Mouse (Mus musculus) heart, adult 8-10 months (tissue): ENCODE data around the gene Pls3. TPM values are rescaled to one million over a fixed set of nuclear protein-coding genes. Genes with fewer than 3 reads are reported as not detected.
"Not testable (repeated sequence)": the region's sequence is repeated elsewhere in the genome, so short reads cannot be mapped to it uniquely, and the experiment has no call there.

Experiments used
- DNase-seq: peaks from one replicate; pipeline ENCODE4 v3.0.0; 2022; ENCODE audit warnings: low spot score
- total RNA-seq, 4 experiments: library from RNA; stranded (reverse); gene quantifications; 2 replicates each; pipeline ENCODE4 v1.2.4; 2022

Pls3 gene
- total RNA-seq, 4 experiments from 2014 or later: 25.7 to 40.6 (median 38.3) TPM

- DNase-seq: no peak
Observed at GRCm38 (mm10) chrX:75777461-75777860, 97.5 kb downstream of the Pls3 start.

- DNase-seq: no peak
Observed at GRCm38 (mm10) chrX:75764794-75765328, 110.1 kb downstream of the Pls3 start.

GRCm38 (mm10) chrX:75764135-75764793 is 110.7 kb downstream of the Pls3 start:
- DNase-seq: peak; percentile 60

- DNase-seq: not testable (repeated sequence)
Observed at GRCm38 (mm10) chrX:75759461-75759860, 115.5 kb downstream of the Pls3 start.

GRCm38 (mm10) chrX:75759036-75759435 is 115.9 kb downstream of the Pls3 start:
- not testable (repeated sequence) for DNase-seq

- DNase-seq: not testable (repeated sequence)
Observed at GRCm38 (mm10) chrX:75757966-75758365, 117.0 kb downstream of the Pls3 start.

GRCm38 (mm10) chrX:75754531-75754930 is 120.5 kb downstream of the Pls3 start:
- not testable (repeated sequence) for DNase-seq

- not testable (repeated sequence) for DNase-seq
Observed at GRCm38 (mm10) chrX:75750126-75750725, 124.8 kb downstream of the Pls3 start.

- DNase-seq: not testable (repeated sequence)
Observed at GRCm38 (mm10) chrX:75749312-75749711, 125.7 kb downstream of the Pls3 start.

- DNase-seq: not testable (repeated sequence)
Observed at GRCm38 (mm10) chrX:75744466-75744865, 130.5 kb downstream of the Pls3 start.

GRCm38 (mm10) chrX:75739464-75739863 is 135.5 kb downstream of the Pls3 start:
- DNase-seq: not testable (repeated sequence)
